Mouse (Mus musculus): ENCODE measurements around the gene Ufm1. TPM values are rescaled to one million over a fixed set of nuclear protein-coding genes. Genes with fewer than 3 reads are reported as not detected.

Ufm1 gene
- polyA plus RNA-seq (2015; fragmentation: Nextera tagmentation; extraction: Ambion mirVana): 60.0 and 61.8 TPM in 2 replicates

DNA sequence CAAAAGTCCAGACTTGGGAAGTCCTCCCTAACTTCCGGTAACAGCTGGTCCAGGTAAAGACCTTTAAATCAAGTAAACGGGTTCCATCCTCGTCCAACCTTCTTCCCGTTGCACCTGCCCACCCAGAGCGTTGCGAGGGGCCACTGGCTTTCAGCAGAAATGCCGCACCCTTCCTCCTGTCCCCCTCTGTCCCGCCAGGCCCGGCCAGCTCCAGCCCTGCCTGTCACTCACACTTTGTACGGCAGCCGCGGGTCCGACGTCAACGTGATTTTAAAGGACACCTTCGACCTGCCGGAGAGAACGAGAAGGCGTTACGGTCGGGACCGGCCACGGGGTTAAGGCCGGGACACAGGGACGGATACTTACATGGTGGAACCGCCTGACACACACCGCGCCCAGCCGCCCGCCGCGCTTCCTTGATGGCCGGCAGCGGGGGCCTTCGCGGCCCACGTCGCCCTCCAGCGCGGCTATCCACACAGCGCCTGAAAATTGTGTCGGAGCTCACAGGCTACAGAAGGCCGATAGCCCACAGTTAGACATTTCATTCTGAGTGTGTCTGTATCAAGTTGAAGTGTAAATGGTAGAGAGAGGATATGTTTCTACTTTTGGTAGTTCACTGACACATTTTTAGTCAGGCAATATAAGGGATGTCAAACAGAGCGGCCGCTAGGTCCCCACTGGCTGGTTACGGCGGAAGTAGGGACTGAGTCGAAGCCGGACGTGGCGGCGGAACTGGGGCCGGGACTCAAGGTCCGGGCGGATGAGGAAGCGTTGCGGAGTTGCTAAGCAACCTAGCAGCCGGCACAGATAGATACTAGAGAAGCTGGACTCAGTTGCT is at the start of gene Ufm1:
Ufm1 (minus strand) TSS at position 448 of the 838 bp plus-strand sequence.
- no peaks in the 10 kb centered on the region for H3K9me3 ChIP-seq (replicated peaks; ENCODE audit: control insufficient read depth, low read length)
- H3K27me3 ChIP-seq (ENCODE audit: control insufficient read depth, insufficient read depth, low read length): no peaks in the 10 kb centered on the region
- H3K36me3 ChIP-seq (ENCODE audit: control insufficient read depth, insufficient read depth): peaks cover 15% of the 10 kb centered on the region
- peak within 1 kb of the TSS; percentile 57; the same call in 1 of the 2 replicates for H3K27ac ChIP-seq (ENCODE audit: low read length)
- peak within 1 kb of the TSS; percentile 66 for H3K4me3 ChIP-seq (ENCODE audit: low read length)
- peaks cover 5% of the 10 kb centered on the region for H3K4me1 ChIP-seq (ENCODE audit: control insufficient read depth, insufficient read depth, low read length)
- peak within 1 kb of the TSS; percentile 92 for H3K4me2 ChIP-seq (ENCODE audit: low read depth, low read length)
- WGBS: under 1% methylated on average over 58 of the region's 58 CpGs
- peak within 1 kb of the TSS; percentile 74 for H3K9ac ChIP-seq (ENCODE audit: low read length)
- peak; percentile 97 for ATAC-seq (replicated peaks; ENCODE audit: extremely low read depth, insufficient read depth, low FRiP score)

DNA sequence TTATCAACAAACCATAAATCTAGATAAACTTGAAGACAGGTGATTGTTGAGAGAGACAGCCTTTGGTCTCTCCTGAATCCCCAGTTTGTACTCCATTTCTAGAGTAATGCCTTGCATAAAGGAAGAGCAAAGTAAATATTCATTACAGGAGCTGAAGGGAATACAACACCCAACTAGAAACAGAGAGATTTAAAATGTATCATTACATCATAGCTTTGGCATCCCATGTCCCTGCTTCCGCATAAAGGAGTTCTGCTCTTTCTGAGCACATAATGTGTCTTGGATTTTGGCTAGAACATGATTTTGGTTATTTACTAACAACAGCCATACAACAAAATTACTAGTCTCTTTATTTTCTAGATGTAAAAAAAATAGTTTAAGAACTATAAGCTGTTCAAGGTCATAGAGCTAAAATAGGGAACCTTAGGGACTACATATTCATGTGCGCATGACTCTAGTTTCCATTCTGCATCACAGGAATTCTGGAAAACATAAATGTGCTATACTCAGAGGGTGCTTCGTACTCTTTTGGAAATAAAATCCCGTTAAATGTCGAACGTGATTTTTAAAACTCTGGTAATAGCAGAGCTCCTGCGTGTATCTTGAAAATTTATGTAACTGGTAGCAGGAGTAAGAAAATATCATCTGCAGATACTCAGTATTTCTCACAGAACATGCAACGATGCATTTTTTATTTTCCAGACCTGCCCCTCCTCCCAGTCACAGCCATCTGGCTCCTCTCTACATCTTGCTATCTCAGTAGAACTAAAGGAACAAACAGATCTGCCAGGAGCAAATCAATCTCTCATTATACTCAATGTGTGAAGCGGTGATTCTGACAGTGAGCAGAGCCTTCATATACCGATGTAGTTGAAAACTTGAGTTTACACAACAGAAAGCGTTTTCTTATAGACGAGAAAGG is 27.2 kb upstream of the Ufm1 start:
- Histone ChIP-seq H3K27ac (ENCODE audit: low read length) (no peak overlapping the region), H3K4me3 (ENCODE audit: low read length) (no peak overlapping the region), H3K27me3 (ENCODE audit: control insufficient read depth, insufficient read depth, low read length) (no peaks in the 10 kb centered on the region), H3K4me1 (ENCODE audit: control insufficient read depth, insufficient read depth, low read length) (peaks cover 3% of the 10 kb centered on the region; the same call in 1 of the 2 replicates), H3K36me3 (ENCODE audit: control insufficient read depth, insufficient read depth) (no peaks in the 10 kb centered on the region), H3K9me3 (replicated peaks; ENCODE audit: control insufficient read depth, low read length) (peaks cover 4% of the 10 kb centered on the region), H3K4me2 (ENCODE audit: low read depth, low read length) (no peak overlapping the region), H3K9ac (ENCODE audit: low read length) (no peak overlapping the region)
- WGBS: 73% methylated on average over 12 of the region's 12 CpGs
- ATAC-seq (replicated peaks; ENCODE audit: extremely low read depth, insufficient read depth, low FRiP score): no peak

DNA sequence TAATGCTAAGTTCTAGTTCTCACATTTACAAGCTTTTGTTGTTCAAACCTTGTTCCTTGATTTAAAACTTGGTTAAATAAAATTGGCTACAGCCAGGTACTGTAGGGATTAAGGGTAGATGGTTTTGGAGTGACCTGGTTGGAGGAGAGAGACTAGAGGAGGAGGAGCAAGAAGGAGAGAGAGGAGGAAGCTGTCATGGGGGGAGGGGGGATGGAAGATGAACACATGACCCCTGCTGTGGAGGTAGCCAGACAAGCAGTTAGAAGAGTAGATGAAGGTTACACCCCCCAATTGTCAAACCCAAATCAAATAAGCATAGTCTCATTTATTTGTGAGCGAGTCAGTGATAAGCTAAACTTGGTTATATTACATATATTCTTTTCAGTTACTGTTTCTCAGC is 8.0 kb upstream of the Ufm1 start:
- 90% methylated on average over 1 of the region's 1 CpGs for WGBS
- H3K27ac ChIP-seq (ENCODE audit: low read length): no peak overlapping the region
- H3K4me3 ChIP-seq (ENCODE audit: low read length): no peak overlapping the region
- no peaks in the 10 kb centered on the region for H3K9me3 ChIP-seq (replicated peaks; ENCODE audit: control insufficient read depth, low read length)
- H3K9ac ChIP-seq (ENCODE audit: low read length): no peak overlapping the region
- no peaks in the 10 kb centered on the region for H3K27me3 ChIP-seq (ENCODE audit: control insufficient read depth, insufficient read depth, low read length)
- no peak overlapping the region for H3K4me2 ChIP-seq (ENCODE audit: low read depth, low read length)
- H3K36me3 ChIP-seq (ENCODE audit: control insufficient read depth, insufficient read depth): no peaks in the 10 kb centered on the region
- no peak for ATAC-seq (replicated peaks; ENCODE audit: extremely low read depth, insufficient read depth, low FRiP score)
- H3K4me1 ChIP-seq (ENCODE audit: control insufficient read depth, insufficient read depth, low read length): no peaks in the 10 kb centered on the region

- H3K27ac ChIP-seq (ENCODE audit: low read length): no peak overlapping the region
- no peaks in the 10 kb centered on the region for H3K36me3 ChIP-seq (ENCODE audit: control insufficient read depth, insufficient read depth)
- no peaks in the 10 kb centered on the region for H3K4me1 ChIP-seq (ENCODE audit: control insufficient read depth, insufficient read depth, low read length)
- ATAC-seq (replicated peaks; ENCODE audit: extremely low read depth, insufficient read depth, low FRiP score): no peak
- H3K4me3 ChIP-seq (ENCODE audit: low read length): no peak overlapping the region
- H3K4me2 ChIP-seq (ENCODE audit: low read depth, low read length): no peak overlapping the region
- H3K9ac ChIP-seq (ENCODE audit: low read length): no peak overlapping the region
- H3K9me3 ChIP-seq (replicated peaks; ENCODE audit: control insufficient read depth, low read length): no peaks in the 10 kb centered on the region
- no peaks in the 10 kb centered on the region for H3K27me3 ChIP-seq (ENCODE audit: control insufficient read depth, insufficient read depth, low read length)
- 63% methylated on average over 6 of the region's 6 CpGs for WGBS
These were observed 6.9 kb upstream of the Ufm1 start for GRCm38 (mm10) chr3:53870482-53870881.

DNA sequence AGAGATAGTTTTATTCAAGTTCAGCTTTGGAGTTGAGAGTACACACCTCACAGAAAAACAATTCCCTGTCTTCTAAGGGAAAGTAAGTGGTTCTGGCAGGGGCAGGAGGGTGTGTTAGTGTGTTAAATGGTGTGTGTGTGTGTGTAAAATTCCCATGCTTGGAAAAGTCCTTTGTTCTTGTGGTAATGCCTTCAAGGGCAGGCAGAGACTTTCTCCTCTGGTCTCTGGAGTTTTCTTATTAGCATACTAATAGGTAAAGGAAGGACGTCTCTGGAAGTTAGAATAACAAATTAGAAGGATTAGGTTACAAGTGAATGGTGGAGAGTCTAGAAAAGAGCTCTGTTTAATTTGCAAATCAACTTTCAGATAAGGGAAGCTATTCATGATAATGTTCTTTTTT is 5.6 kb upstream of the Ufm1 start:
- H3K27me3 ChIP-seq (ENCODE audit: control insufficient read depth, insufficient read depth, low read length): no peaks in the 10 kb centered on the region
- H3K9ac ChIP-seq (ENCODE audit: low read length): no peak overlapping the region
- 14% methylated on average over 1 of the region's 1 CpGs for WGBS
- ATAC-seq (replicated peaks; ENCODE audit: extremely low read depth, insufficient read depth, low FRiP score): no peak
- no peaks in the 10 kb centered on the region for H3K4me1 ChIP-seq (ENCODE audit: control insufficient read depth, insufficient read depth, low read length)
- H3K4me3 ChIP-seq (ENCODE audit: low read length): no peak overlapping the region
- no peaks in the 10 kb centered on the region for H3K9me3 ChIP-seq (replicated peaks; ENCODE audit: control insufficient read depth, low read length)
- no peak overlapping the region for H3K27ac ChIP-seq (ENCODE audit: low read length)
- H3K4me2 ChIP-seq (ENCODE audit: low read depth, low read length): no peak overlapping the region
- H3K36me3 ChIP-seq (ENCODE audit: control insufficient read depth, insufficient read depth): no peaks in the 10 kb centered on the region

DNA sequence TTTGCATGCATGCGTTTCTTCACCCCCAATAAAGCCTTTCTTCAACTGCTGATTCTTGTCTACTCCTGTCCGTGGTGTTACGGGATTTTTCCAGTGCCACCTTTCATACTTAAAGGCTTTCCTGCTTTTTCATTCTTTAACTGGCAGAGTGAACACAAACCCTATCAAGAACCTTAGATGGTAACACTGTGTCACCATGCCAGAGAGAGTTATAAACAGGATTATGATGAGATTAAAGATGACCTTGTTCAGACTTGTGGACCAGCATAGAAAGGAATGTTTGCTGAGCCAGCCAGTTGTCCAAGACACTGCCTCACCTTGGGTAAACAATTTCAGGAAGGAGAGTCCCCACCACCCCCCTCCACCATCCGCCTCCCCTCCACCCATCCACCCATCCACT is 4.6 kb upstream of the Ufm1 start:
- WGBS: 82% methylated on average over 4 of the region's 4 CpGs
- Histone ChIP-seq H3K9ac (ENCODE audit: low read length) (no peak overlapping the region), H3K27me3 (ENCODE audit: control insufficient read depth, insufficient read depth, low read length) (no peaks in the 10 kb centered on the region), H3K36me3 (ENCODE audit: control insufficient read depth, insufficient read depth) (no peaks in the 10 kb centered on the region), H3K27ac (ENCODE audit: low read length) (no peak overlapping the region), H3K4me1 (ENCODE audit: control insufficient read depth, insufficient read depth, low read length) (no peaks in the 10 kb centered on the region), H3K4me2 (ENCODE audit: low read depth, low read length) (no peak overlapping the region), H3K9me3 (replicated peaks; ENCODE audit: control insufficient read depth, low read length) (no peaks in the 10 kb centered on the region), H3K4me3 (ENCODE audit: low read length) (no peak overlapping the region)
- no peak for ATAC-seq (replicated peaks; ENCODE audit: extremely low read depth, insufficient read depth, low FRiP score)

DNA sequence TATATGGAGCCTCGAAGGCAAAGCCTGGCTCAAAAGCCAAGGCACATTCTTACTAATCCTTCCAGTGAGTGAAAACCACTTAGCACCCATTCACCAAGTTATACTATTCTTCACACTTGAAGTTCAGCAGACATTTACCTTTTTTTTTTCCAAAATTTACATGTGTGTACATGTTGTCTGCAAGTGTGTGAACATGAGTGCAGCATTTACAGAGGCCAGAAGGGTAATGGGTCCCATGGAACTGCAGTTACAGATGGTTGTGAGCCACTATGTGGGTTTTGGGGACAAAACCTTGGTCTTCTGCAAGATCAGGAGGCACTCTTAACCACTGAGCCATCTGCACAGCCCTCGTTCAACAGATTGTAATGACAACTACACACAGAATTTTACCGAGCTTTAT is 8.8 kb downstream of the Ufm1 start:
- Histone ChIP-seq H3K27me3 (ENCODE audit: control insufficient read depth, insufficient read depth, low read length) (no peaks in the 10 kb centered on the region), H3K4me1 (ENCODE audit: control insufficient read depth, insufficient read depth, low read length) (no peaks in the 10 kb centered on the region), H3K27ac (ENCODE audit: low read length) (no peak overlapping the region), H3K4me2 (ENCODE audit: low read depth, low read length) (no peak overlapping the region), H3K4me3 (ENCODE audit: low read length) (no peak overlapping the region), H3K9ac (ENCODE audit: low read length) (no peak overlapping the region), H3K36me3 (ENCODE audit: control insufficient read depth, insufficient read depth) (peaks cover 20% of the 10 kb centered on the region), H3K9me3 (replicated peaks; ENCODE audit: control insufficient read depth, low read length) (no peaks in the 10 kb centered on the region)
- WGBS: 86% methylated on average over 3 of the region's 3 CpGs
- ATAC-seq (replicated peaks; ENCODE audit: extremely low read depth, insufficient read depth, low FRiP score): no peak

- no peak overlapping the region for H3K27ac ChIP-seq (ENCODE audit: low read length)
- H3K27me3 ChIP-seq (ENCODE audit: control insufficient read depth, insufficient read depth, low read length): no peaks in the 10 kb centered on the region
- peaks cover 14% of the 10 kb centered on the region for H3K36me3 ChIP-seq (ENCODE audit: control insufficient read depth, insufficient read depth)
- H3K4me2 ChIP-seq (ENCODE audit: low read depth, low read length): no peak overlapping the region
- WGBS: 83% methylated on average over 4 of the region's 4 CpGs
- no peaks in the 10 kb centered on the region for H3K9me3 ChIP-seq (replicated peaks; ENCODE audit: control insufficient read depth, low read length)
- H3K9ac ChIP-seq (ENCODE audit: low read length): no peak overlapping the region
- no peaks in the 10 kb centered on the region for H3K4me1 ChIP-seq (ENCODE audit: control insufficient read depth, insufficient read depth, low read length)
- ATAC-seq (replicated peaks; ENCODE audit: extremely low read depth, insufficient read depth, low FRiP score): no peak
- no peak overlapping the region for H3K4me3 ChIP-seq (ENCODE audit: low read length)
These were observed 9.4 kb downstream of the Ufm1 start for GRCm38 (mm10) chr3:53854261-53854660.

DNA sequence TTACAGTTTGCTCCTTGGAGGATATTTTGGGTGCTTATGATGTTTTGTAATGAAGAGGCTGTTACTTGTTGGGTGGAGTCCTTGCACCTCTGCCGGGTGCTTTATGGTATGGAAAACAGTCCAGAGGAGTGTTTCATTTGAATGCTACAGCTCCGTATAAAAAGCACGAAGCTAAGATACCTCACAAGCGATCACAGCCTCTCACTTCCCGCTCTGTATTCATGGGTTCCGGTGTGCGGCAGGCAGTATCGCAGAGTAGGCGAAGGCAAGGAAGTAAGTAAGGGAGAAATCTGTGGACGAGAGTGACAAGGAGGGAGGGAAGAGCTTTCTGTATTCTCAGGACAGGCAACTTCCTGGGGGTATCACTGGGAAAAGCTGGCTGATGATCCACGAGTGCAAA is 15.4 kb downstream of the Ufm1 start:
- WGBS: 72% methylated on average over 11 of the region's 11 CpGs
- H3K4me2 ChIP-seq (ENCODE audit: low read depth, low read length): no peak overlapping the region
- H3K9ac ChIP-seq (ENCODE audit: low read length): no peak overlapping the region
- no peaks in the 10 kb centered on the region for H3K36me3 ChIP-seq (ENCODE audit: control insufficient read depth, insufficient read depth)
- H3K27me3 ChIP-seq (ENCODE audit: control insufficient read depth, insufficient read depth, low read length): no peaks in the 10 kb centered on the region
- H3K9me3 ChIP-seq (replicated peaks; ENCODE audit: control insufficient read depth, low read length): no peaks in the 10 kb centered on the region
- no peaks in the 10 kb centered on the region for H3K4me1 ChIP-seq (ENCODE audit: control insufficient read depth, insufficient read depth, low read length)
- no peak overlapping the region for H3K27ac ChIP-seq (ENCODE audit: low read length)
- no peak for ATAC-seq (replicated peaks; ENCODE audit: extremely low read depth, insufficient read depth, low FRiP score)
- H3K4me3 ChIP-seq (ENCODE audit: low read length): no peak overlapping the region
